Comparison of ENCODE assay signal across 9 mouse cellular contexts in genomic region chr2:35160206-35160605, GRCm38 (mm10). TPM values are rescaled to one million over a fixed set of nuclear protein-coding genes. Genes with fewer than 3 reads are reported as not detected.
DNase-seq lines count a peak whose midpoint lies in the region; ATAC-seq and TF ChIP-seq lines count a peak whose summit lies in the region.
"Had no signal": no experiment of that assay in that cellular context is flagged by ENCODE, and none has a peak within 500 bp of the region (broad histone marks: within the 10 kb centered on the region; RNA-seq: fewer than 3 reads in every experiment).

No protein-coding gene starts in this region.

- peaks cover 20% of the 10 kb centered on the region for H3K4me1 ChIP-seq in liver, adult 2 months (ENCODE audit: control insufficient read depth, insufficient read depth, low read length)
- H3K4me1 ChIP-seq in forebrain, embryonic 12.5 days: no peaks in the 10 kb centered on the region
- H3K4me1 ChIP-seq: midbrain, embryonic 12.5 days had no signal

- H3K36me3 ChIP-seq in liver, adult 2 months (ENCODE audit: control insufficient read depth, insufficient read depth, low read length): peaks cover 11% of the 10 kb centered on the region
- H3K36me3 ChIP-seq in forebrain, embryonic 12.5 days (replicated peaks): peaks cover 78% of the 10 kb centered on the region

- TF ChIP-seq CTCF in liver, adult 2 months (IDR thresholded peaks at IDR 0.05; ENCODE audit: low read depth, low read length): no peak

- no peaks in the 10 kb centered on the region for H3K27me3 ChIP-seq in liver, adult 2 months (ENCODE audit: control insufficient read depth, insufficient read depth, low read length)
- H3K27me3 ChIP-seq in forebrain, embryonic 12.5 days: no peaks in the 10 kb centered on the region
- H3K27me3 ChIP-seq: midbrain, embryonic 12.5 days had no signal

- H3K4me2 ChIP-seq in forebrain, embryonic 12.5 days: no peak overlapping the region
- H3K4me2 ChIP-seq: midbrain, embryonic 12.5 days had no signal

- H3K9ac ChIP-seq in liver, adult 2 months (ENCODE audit: low read depth, low read length): no peak overlapping the region
- H3K9ac ChIP-seq in forebrain, embryonic 12.5 days: no peak overlapping the region
- H3K9ac ChIP-seq: midbrain, embryonic 12.5 days had no signal

- no peak for ATAC-seq in forebrain, embryonic 12.5 days (ENCODE audit: low FRiP score)

- no peaks in the 10 kb centered on the region for H3K79me2 ChIP-seq in liver, adult 2 months (ENCODE audit: control insufficient read depth, insufficient read depth, low read length)

- peak; percentile 54 for DNase-seq in thymus, postnatal 4 days
- DNase-seq in thymus, postnatal 36 days: no peak
- peak; percentile 62 for DNase-seq in adrenal gland, postnatal 25 days
- DNase-seq in liver, adult 2 months (ENCODE audit: extremely low read depth, low read depth, low spot score): peak; percentile 31
- peak; percentile 22 for DNase-seq in naive thymus-derived CD4-positive, alpha-beta T cell, adult 2 months (ENCODE audit: low read depth)
- no peak for DNase-seq in spleen, adult 12 weeks (ENCODE audit: low spot score)
- DNase-seq in frontal cortex, postnatal 10 days (ENCODE audit: low spot score in 2 of 2): no peak

- no peak overlapping the region for H3K27ac ChIP-seq in liver, adult 2 months (replicated peaks; ENCODE audit: insufficient read depth, low read depth, low read length)
- no peak overlapping the region for H3K27ac ChIP-seq in forebrain, embryonic 12.5 days
- H3K27ac ChIP-seq: midbrain, embryonic 12.5 days had no signal

- 57% methylated on average over 5 of the region's 5 CpGs for WGBS in liver, adult 2 months
- 69% methylated on average over 5 of the region's 5 CpGs for WGBS in forebrain, embryonic 12.5 days

- no peak overlapping the region for H3K4me3 ChIP-seq in liver, adult 2 months (ENCODE audit: insufficient read depth, low read depth, low read length)
- H3K4me3 ChIP-seq in forebrain, embryonic 12.5 days (replicated peaks): no peak overlapping the region
- H3K4me3 ChIP-seq: midbrain, embryonic 12.5 days had no signal

- no peaks in the 10 kb centered on the region for H3K9me3 ChIP-seq in forebrain, embryonic 12.5 days
- H3K9me3 ChIP-seq: midbrain, embryonic 12.5 days had no signal

- TF ChIP-seq POLR2A in liver, adult 2 months (IDR thresholded peaks at IDR 0.05; ENCODE audit: extremely low read depth, insufficient read depth, low read length): no peak

RNA-seq across cellular contexts. Expression of gene Rab14, which starts 40.7 kb away (rescaled TPM):
- total RNA-seq in adrenal gland, postnatal 25 days (2021): 236 and 239 TPM in 2 replicates
- 109 and 112 TPM in 2 replicates for total RNA-seq in liver, adult 2 months (2014; rRNA removed)
- 246 and 305 TPM in 2 replicates for polyA plus RNA-seq in liver, adult 2 months (2012; rRNA removed)
- 355 and 396 TPM in 2 replicates for polyA plus RNA-seq in forebrain, embryonic 12.5 days (2016; fragmentation: Nextera tagmentation; extraction: Ambion mirVana)

RNA-seq across cellular contexts. Expression of gene Cntrl, which starts 50.9 kb away (rescaled TPM):
- 26.8 and 28.4 TPM in 2 replicates for total RNA-seq in adrenal gland, postnatal 25 days (2021)
- 13.0 and 22.8 TPM in 2 replicates for total RNA-seq in liver, adult 2 months (2014; rRNA removed)
- polyA plus RNA-seq in liver, adult 2 months (2012; rRNA removed): 4.9 and 6.1 TPM in 2 replicates
- polyA plus RNA-seq in forebrain, embryonic 12.5 days (2016; fragmentation: Nextera tagmentation; extraction: Ambion mirVana): 37.1 and 38.2 TPM in 2 replicates

RNA-seq across cellular contexts. Expression of gene AI182371, which starts 58.9 kb away (rescaled TPM):
- 1.0 and 3.5 TPM in 2 replicates for total RNA-seq in adrenal gland, postnatal 25 days (2021)
- 471 and 592 TPM in 2 replicates for total RNA-seq in liver, adult 2 months (2014; rRNA removed)
- polyA plus RNA-seq in liver, adult 2 months (2012; rRNA removed): 124 and 129 TPM in 2 replicates
- polyA plus RNA-seq in forebrain, embryonic 12.5 days (2016; fragmentation: Nextera tagmentation; extraction: Ambion mirVana): 0.22 and 0.98 TPM in 2 replicates

Comparison
In these comparisons a context has a peak if more than half of its experiments do, and no peak if none do; other contexts are left out.
1. DNase-seq: peak in thymus, postnatal 4 days (single experiment), adrenal gland, postnatal 25 days (single experiment), liver, adult 2 months (single experiment) and naive thymus-derived CD4-positive, alpha-beta T cell, adult 2 months (single experiment); none in thymus, postnatal 36 days (0 of 2), spleen, adult 12 weeks (single experiment) and frontal cortex, postnatal 10 days (0 of 2).
2. RNA of gene AI182371, which starts 58.9 kb away (total RNA-seq): 471 to 592 TPM in liver, adult 2 months; 1.0 to 3.5 TPM in adrenal gland, postnatal 25 days; every median in the first group is over 100 times any median in the second.